Mouse (Mus musculus): ENCODE measurements around the gene Ilf2. TPM values are rescaled to one million over a fixed set of nuclear protein-coding genes. Genes with fewer than 3 reads are reported as not detected.

Gene Ilf2
- total RNA-seq, 2 experiments from 2014 or later = 107 to 109 TPM

GRCm38 (mm10) chr3:90461935-90462334 is 14.0 kb upstream of the Ilf2 start:
- no peak for DNase-seq (ENCODE audit: low spot score in 2 of 2)

GRCm38 (mm10) chr3:90462579-90462978 is 13.3 kb upstream of the Ilf2 start:
- no peak for DNase-seq (ENCODE audit: low spot score in 2 of 2)

GRCm38 (mm10) chr3:90464552-90465080 is 11.3 kb upstream of the Ilf2 start:
- no peak for DNase-seq (ENCODE audit: low spot score in 2 of 2)

- DNase-seq (ENCODE audit: low spot score in 2 of 2) = peak; percentile 34 to 44
Observed at GRCm38 (mm10) chr3:90465081-90465685, 10.7 kb upstream of the Ilf2 start.

- peak in 1 of 2 experiments; percentile 30 for DNase-seq (ENCODE audit: low spot score in 2 of 2)
Observed at GRCm38 (mm10) chr3:90465686-90466310, 10.1 kb upstream of the Ilf2 start, which contains the start of gene Npr1. TSS of gene Npr1 (minus strand) at chr3:90465866.

GRCm38 (mm10) chr3:90466311-90466766 is 9.6 kb upstream of the Ilf2 start:
- DNase-seq (ENCODE audit: low spot score in 2 of 2) = peak; percentile 51 to 68

- DNase-seq (ENCODE audit: low spot score in 2 of 2) = no peak
Observed at GRCm38 (mm10) chr3:90467618-90468300, 8.2 kb upstream of the Ilf2 start.

GRCm38 (mm10) chr3:90472213-90472612 is 3.7 kb upstream of the Ilf2 start:
- DNase-seq (ENCODE audit: low spot score in 2 of 2) = peak in 1 of 2 experiments; percentile 40

- no peak for DNase-seq (ENCODE audit: low spot score in 2 of 2)
Observed at GRCm38 (mm10) chr3:90475151-90475830, 635 bp upstream of the Ilf2 start.

GRCm38 (mm10) chr3:90486998-90487397 is 11.1 kb downstream of the Ilf2 start:
- no peak for DNase-seq (ENCODE audit: low spot score in 2 of 2)

- DNase-seq (ENCODE audit: low spot score in 2 of 2) = no peak
Observed at GRCm38 (mm10) chr3:90488576-90488975, 12.7 kb downstream of the Ilf2 start.

- peak; percentile 96 to 98 for DNase-seq (ENCODE audit: low spot score in 2 of 2)
Observed at GRCm38 (mm10) chr3:90490696-90491256, 14.8 kb downstream of the Ilf2 start, which contains the start of gene Snapin. TSS of gene Snapin (minus strand) at chr3:90491033.

- peak in 1 of 2 experiments; percentile 45 for DNase-seq (ENCODE audit: low spot score in 2 of 2)
Observed at GRCm38 (mm10) chr3:90491350-90491749, 15.4 kb downstream of the Ilf2 start.

GRCm38 (mm10) chr3:90493831-90494540 is 18.1 kb downstream of the Ilf2 start:
- DNase-seq (ENCODE audit: low spot score in 2 of 2) = no peak

- DNase-seq (ENCODE audit: low spot score in 2 of 2) = no peak
Observed at GRCm38 (mm10) chr3:90495850-90496525, 20.1 kb downstream of the Ilf2 start.

GRCm38 (mm10) chr3:90497597-90497996 is 21.7 kb downstream of the Ilf2 start:
- no peak for DNase-seq (ENCODE audit: low spot score in 2 of 2)

- no peak for DNase-seq (ENCODE audit: low spot score in 2 of 2)
Observed at GRCm38 (mm10) chr3:90503444-90503843, 27.5 kb downstream of the Ilf2 start.

- no peak for DNase-seq (ENCODE audit: low spot score in 2 of 2)
Observed at GRCm38 (mm10) chr3:90505216-90505615, 29.3 kb downstream of the Ilf2 start.

- no peak for DNase-seq (ENCODE audit: low spot score in 2 of 2)
Observed at GRCm38 (mm10) chr3:90506362-90506761, 30.4 kb downstream of the Ilf2 start.

Measured in layer of hippocampus, postnatal 10 days (tissue).